Mouse (Mus musculus): Measurements from ENCODE around the gene Arhgap31.

The Arhgap31 gene

DNA sequence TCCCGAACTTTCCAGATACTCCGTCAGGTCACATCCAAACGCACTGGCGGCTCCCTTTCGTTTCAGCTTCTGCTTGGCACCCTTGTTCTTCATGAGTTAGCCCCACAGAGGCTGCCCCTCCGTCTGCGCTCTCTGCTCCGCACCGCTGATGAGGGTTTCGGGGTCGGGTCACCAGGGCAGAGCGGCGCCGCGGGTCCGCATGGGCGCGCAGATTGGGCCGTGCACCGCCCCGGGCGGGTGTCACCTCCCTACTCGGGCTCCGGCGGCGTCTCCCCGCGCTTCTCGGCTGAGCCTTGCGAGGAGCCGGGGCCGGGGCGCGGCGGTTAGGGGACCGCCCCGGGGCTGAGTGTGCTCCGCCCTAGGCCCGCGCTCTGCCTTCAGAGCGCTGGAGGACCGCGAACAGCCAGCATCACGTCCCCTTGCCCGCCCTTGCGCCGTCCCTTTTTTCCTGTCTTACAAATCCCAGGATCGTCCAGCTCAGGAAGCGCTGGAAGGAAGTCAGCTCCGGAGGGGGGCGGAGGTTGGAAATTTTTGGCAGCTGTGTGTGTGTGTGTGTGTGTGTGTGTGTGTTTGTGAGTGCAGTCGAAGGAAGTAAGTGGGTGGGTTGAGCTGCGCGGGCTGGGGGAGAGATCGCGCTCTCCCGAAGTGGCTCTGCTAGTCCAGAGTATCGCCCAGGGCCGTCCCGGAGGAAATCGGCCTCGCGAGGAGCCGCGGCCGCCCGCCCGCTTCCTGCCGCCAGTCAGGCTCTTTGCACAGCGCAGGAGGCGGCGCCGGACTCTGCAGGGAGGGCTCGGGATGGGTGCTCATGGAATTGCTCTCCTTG is at the start of gene Arhgap31:
Gene Arhgap31, minus strand, starts transcription at position 694 of the 823 bp plus-strand sequence.
- DNase-seq = peak; percentile 89 to 94

- DNase-seq = no peak
These were observed 49.3 kb upstream of the Arhgap31 start for GRCm38 (mm10) chr16:38762401-38762800.

DNA sequence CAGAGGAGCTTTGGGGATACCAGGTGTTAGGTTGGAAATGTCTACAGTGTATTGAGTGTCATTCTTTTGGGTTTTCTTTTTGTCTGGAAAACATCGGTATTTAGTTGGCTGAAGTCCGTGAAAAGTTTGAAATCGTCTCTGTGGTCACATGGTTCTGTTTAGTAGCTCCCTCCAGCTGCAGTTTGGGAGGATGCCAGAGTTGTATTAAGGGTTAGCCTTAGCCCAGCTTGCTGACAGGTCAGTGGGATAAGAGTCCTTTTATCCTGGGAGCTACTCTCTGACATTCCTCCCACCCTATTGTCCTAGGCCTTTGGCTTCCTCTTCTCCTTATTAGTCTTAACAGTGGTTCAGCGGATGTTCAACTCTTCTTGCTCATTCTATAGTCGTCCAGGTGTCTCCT is 48.9 kb upstream of the Arhgap31 start:
- DNase-seq = no peak

DNA sequence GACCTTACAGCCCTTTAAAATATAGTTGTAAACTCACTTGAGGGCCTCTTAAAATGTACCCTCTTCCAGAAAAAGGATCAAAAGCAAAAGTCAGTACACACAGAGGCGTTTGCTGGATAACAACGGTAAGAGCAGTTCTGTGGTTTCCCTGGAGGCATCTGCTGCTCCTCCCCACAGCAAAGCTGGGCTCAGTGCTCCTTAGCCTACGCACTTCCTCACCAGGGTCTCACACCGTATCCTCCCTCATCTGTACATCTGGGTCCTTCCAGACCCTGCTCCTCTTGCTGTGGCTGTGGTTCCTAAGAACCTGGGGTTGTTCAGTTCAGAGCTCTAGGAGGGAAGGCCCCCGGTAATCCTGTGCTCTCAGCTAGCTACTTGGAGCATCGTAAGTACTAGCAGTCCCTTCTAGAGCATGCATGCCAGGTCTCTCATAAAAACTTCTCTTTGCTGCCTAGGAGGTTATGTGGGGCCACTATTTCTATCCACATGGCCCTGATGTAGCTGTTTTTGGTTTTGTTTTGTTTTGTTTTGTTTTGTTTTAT is 47.8 kb upstream of the Arhgap31 start:
- no peak for DNase-seq

- no peak for DNase-seq
These were observed 47.2 kb upstream of the Arhgap31 start for GRCm38 (mm10) chr16:38760239-38760638.

GRCm38 (mm10) chr16:38758104-38758861 is 45.2 kb upstream of the Arhgap31 start:
- DNase-seq = peak; percentile 71 to 84

DNA sequence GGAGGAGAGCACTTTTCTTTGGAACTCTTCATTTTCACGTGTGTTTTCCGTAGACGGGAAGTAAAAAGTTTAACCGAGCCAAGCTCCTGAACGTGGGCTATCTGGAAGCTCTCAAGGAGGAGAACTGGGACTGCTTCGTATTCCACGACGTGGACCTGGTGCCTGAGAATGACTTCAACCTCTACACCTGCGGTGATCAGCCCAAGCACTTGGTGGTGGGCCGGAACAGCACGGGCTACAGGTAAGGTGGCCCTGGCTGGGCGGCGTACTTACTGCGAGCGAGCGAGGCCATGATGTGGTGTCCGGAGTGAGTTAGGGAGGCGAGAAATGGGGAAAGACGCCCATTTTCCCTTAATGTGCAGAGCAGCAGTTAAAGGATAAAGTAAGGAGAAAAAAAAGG is 44.6 kb upstream of the Arhgap31 start:
- no peak for DNase-seq

- peak; percentile 16 to 41 for DNase-seq
These were observed 43.5 kb upstream of the Arhgap31 start for GRCm38 (mm10) chr16:38756572-38756971.

DNA sequence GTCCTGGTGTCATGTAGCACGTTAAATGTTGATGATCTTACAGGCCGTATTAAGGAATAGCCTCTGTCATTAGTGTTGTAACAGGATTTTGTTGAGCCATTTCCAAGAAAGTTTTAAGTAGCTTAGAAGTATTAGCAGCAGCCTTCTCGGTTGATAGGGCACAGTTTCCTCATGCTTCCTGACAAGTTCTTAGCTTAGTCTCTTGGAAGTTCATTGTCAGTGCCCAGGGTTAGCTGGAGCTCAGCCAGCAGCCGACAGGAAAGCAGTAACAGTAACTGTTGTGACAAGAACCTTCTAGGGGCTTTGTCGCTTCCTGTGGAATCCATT is 43.1 kb upstream of the Arhgap31 start:
- peak; percentile 82 to 84 for DNase-seq

DNA sequence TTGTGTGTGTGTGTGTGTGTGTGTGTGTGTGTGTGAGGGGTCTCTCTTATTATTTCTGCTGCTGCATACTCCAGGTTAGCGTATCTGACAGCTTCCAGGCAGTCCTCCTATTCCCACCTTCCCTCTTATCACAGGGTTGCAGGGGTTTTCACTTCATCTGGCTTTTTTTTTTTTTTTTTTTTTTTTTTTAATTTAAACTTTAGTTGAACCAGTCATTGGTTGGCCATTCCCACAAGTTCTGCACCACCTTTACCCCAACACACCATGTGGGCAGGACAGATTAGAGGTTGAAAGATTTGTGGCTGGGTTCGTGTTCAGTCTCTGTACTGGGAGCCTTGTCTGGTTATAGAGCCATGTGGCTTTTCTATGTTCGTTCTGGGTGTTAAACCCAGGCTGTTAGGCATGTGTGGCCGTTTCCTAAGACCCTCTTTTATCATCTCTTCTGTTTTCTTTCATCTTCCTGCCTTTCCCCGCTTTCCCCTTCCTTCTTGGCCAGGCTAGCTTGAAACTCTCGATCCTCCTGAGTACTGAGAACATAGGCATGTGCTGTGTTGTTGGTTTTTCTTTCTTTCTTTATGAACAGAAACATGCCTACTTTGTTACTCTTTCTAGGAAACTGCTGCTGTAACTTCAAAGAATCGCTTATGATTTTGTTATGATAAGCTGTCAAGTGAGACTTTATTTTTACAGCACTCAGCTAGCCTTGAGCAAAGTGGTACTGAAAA is 42.5 kb upstream of the Arhgap31 start:
- DNase-seq = no peak

DNA sequence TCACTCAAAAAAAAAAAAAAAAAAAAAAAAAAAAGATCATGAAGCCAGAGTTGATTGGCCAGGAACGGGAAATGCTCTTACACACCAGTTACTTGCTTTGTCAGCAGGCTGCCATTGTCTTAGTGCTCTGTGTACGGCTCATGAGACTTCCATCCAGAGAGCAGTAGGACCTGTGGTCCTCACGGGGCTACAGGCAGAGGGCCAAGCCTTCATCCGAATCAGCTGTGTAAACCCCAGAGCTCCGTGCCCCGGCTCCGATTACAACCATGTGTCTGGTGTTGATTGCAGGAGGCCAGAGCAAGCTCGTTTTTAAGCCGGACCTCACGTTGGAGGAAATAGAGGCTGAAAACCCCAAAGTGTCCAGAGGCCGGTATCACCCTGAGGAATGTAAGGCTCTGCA is 40.6 kb upstream of the Arhgap31 start:
- DNase-seq = no peak

- no peak for DNase-seq
These were observed 37.7 kb upstream of the Arhgap31 start for GRCm38 (mm10) chr16:38750803-38751202.

DNA sequence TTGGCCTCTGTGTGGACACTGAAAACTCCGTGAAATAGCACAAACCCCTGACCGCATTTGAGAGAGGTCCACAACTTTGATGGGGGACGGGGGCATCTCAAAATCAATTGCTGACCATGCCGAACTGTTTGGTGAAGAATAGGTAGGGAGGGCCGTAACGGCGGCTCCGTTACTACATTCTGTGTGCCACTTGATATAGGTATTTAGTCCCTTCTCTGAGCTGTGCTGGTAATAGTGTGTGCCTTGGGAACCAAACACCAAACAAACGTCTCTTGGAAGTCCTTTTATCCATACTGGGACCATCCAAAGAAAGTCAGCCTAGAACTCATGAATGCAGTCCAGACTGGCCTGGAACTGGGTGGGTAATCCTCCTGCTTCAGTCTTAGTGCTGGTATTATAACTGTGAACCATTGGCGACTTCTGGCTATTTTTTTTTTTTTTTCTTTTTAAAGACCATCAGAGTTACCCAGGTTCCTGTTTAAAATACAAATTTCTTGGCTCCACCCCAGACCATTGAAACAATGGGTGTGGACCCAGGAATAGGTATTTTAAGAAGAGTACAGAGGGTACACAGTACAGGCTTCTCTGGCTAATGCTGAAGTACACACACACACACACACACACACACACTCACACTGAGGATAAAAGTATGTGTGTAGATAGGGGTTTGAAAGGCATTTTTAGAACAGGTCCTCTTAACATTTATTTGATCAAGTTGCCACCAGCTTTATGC is 31.0 kb upstream of the Arhgap31 start:
- no peak for DNase-seq

DNA sequence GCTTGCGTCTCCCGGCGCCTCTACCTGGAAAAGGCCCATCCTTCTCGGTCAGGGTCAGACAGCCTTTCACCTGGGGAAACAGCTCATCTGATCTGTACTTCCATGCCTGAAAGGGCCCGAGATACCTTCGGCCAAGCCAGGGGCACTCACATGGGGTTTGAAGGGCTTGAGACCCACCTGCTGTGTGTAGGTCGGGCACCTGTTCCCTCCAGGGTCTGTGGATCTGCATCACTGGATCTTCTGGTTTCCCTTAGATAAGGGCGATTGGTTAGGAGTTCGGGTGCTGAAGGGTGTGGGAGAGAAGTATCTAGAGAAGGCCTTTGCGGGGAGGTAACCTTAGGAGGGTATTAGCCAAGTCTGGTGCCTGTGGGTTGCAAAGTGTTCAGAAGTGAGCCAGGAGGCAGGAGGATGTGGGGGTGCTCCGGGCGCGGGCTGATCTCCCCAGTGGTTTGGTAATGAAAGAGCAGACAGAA is 29.6 kb upstream of the Arhgap31 start:
- no peak for DNase-seq

- DNase-seq = peak; percentile 79 to 89
These were observed 29.1 kb upstream of the Arhgap31 start, which contains the start of gene B4galt4 for GRCm38 (mm10) chr16:38742113-38742658. Gene B4galt4 (plus strand): TSS chr16:38742264.

DNA sequence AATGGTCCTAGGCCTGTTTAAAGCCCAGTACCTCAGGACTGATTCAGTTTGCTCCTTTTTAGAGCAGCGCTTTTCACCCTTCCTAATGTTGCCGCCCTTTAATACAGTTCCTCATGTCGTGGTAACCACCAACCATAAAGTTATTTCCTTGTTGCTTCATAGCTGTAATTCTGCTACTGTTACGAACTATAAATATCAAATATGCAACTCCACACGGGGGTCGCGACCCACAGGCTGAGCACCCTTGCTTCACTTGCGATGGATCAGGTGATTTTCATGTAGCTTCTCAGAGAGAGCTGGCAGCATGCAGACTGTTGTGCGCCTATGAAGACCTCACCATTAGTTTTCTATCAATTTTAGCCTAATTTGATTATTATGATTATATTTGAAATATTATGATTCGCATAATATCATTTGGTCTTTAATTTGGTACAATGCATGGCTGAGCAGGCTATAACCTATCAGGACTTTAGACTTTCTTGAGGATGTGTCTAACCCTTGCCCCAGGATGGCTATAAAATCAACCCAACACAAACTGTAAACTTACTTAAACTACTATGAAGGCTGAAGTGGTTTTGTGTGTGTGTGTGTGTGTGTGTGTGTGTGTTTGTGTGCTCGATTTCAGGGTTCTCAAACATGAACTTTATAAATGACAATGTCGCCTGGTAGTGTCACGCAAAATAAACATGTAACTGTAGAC is 28.3 kb upstream of the Arhgap31 start:
- no peak for DNase-seq

- DNase-seq = peak; percentile 18 to 50
These were observed 17.8 kb upstream of the Arhgap31 start for GRCm38 (mm10) chr16:38730921-38731320.

DNA sequence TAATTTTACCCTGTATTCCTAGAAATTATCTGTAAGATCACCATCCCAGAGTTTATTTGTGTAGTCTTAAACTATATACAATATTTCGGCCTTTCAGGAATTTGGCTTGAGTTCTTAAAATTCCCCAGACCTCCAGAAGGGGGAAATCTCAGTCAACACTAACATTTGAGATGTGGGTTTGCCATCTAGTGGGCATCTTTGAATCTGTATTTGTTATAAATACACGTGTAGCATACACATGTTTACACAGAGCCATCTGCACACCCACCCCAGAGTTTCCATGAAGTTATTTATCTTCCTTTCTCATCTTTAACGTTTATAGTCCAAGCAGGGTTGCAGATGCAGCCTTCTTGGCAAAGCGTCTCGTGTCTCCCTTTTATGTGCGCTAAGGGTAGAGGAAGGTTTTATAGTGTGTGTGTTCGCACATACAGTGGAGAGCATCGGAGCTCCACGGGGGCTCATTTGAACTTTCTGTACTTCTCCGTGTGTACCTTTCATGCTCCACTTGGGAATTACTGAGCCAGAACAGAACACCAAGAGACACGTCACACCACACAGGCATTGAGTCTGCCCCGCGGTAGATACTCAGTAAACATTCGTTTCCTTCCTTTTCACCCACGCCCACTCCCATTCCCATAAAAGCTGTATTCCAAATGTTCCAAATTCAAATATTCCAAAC is 16.7 kb upstream of the Arhgap31 start:
- peak; percentile 28 to 45 for DNase-seq

GRCm38 (mm10) chr16:38729139-38729538 is 16.1 kb upstream of the Arhgap31 start:
- DNase-seq = peak in 1 of 2 experiments; percentile 22

- peak in 1 of 2 experiments; percentile 27 for DNase-seq
These were observed 15.6 kb upstream of the Arhgap31 start for GRCm38 (mm10) chr16:38728576-38729132.

Measured in kidney, postnatal 25 days (tissue).